Mouse (Mus musculus) bone marrow macrophage, adult 2 months (primary cell): Measurements from ENCODE around the gene Sox14.

Experiments used
- CTCF ChIP-seq: IDR thresholded peaks from 2 replicates; pipeline ENCODE4 v1.5.1; 2012; ENCODE audit warnings: low read depth, mild to moderate bottlenecking, low read length, moderate library complexity
- POLR2A ChIP-seq: IDR thresholded peaks from 2 replicates; pipeline ENCODE4 v1.6.1; 2012; ENCODE audit warnings: mild to moderate bottlenecking, low read depth, low read length, borderline replicate concordance

DNA sequence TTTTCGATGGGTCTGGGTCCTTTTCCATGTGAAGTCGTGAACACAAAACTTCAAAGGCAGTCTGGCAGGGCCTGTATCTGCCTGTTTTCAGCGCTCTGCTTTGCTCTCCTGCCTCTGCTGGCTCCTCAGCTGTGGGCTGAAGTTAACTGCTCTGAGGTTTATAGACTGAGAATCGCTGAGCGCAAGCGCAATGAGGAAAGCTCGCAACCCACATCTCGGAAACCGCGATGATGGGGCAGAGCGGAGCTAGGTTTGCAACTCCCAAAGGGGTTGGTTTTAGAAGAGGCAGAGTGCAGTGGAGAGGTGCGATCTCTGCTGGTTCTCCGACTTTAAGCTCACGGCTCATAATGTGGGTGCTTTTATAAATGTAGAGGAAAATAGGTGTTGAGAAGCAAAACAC is 3.3 kb upstream of the Sox14 start:
- TF ChIP-seq CTCF: no peak
- no peak for TF ChIP-seq POLR2A
